Mouse (Mus musculus): Measurements from ENCODE around the gene Scgb2b24. TPM values are rescaled to one million over a fixed set of nuclear protein-coding genes. Genes with fewer than 3 reads are reported as not detected.

The Scgb2b24 gene
- not detected for total RNA-seq (2021)

DNA sequence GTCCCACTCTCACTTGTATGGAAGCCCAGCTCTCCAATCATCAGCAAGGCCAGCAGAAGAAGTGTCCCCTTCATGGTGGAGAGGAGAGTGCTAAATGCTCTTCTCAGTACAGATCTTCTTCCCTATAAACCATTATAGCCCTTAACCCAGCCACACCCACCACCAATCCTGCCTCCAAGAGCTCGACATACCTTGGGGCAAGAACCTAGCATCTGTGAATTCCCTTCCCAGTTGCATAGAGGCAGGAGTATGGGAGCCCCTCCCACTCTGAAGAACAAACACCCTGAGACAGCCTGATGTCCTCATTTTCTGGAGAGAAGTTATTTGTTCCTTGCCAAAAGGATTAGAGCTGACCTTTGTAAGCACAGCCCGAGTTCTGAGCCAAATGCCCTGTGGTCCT is at the start of gene Scgb2b24:
Scgb2b24 (minus strand) TSS at position 101 of the 400 bp plus-strand sequence.
- DNase-seq: no peak

DNA sequence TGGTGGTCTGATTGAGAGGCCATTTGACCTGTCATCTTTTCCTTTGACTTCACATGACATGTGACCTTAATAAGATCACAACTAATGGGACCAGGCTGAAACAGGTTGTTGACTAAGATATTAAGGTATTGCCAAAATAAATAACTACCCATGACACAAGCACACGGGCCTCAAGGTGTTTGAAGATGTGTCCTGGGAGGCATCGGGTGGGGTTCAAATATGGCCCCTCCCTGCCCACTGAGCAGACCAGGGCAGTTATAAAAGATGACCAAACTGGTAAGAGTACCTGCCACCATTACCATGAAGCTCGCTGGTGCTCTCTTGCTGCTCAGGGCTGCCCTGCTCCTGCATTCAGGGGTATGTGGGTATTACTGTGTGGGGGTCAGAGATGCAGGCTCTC is 4.4 kb upstream of the Scgb2b24 start, which contains the start of gene Scgb1b24:
Scgb1b24 (plus strand) TSS at position 301 of the 400 bp plus-strand sequence.
- no peak for DNase-seq

- DNase-seq: no peak
These were observed 49.2 kb downstream of the Scgb2b24 start for GRCm38 (mm10) chr7:33689864-33690263.

Other genes with a start within 250 kb of the Scgb2b24 start
- gene Scgb2b21, start 218.9 kb downstream of the Scgb2b24 start, total RNA-seq (2021): not detected
- gene Scgb1b24, start 4.5 kb upstream of the Scgb2b24 start, total RNA-seq (2021): not detected
- gene Scgb2b26, start 205.7 kb upstream of the Scgb2b24 start, total RNA-seq (2021): not detected

Data from heart, postnatal 4 days (tissue).